In genomic region chr1:152622765-152623211, GRCm38 (mm10) we compare ENCODE assay signal across 7 mouse cellular contexts.
DNase-seq lines count a peak whose midpoint lies in the region; ATAC-seq and TF ChIP-seq lines count a peak whose summit lies in the region.

No protein-coding gene starts in this region.

- peaks cover 15% of the 10 kb centered on the region for H3K4me1 ChIP-seq in brown adipose tissue, adult 24 weeks (ENCODE audit: control insufficient read depth, insufficient read depth, insufficient read length, low read length)
- peaks cover 19% of the 10 kb centered on the region for H3K4me1 ChIP-seq in limb, embryonic 14.5 days (ENCODE audit: control insufficient read depth, insufficient read depth, low read length)
- H3K4me1 ChIP-seq in small intestine, adult 2 months (ENCODE audit: control insufficient read depth, insufficient read depth, insufficient read length, low read length): no peaks in the 10 kb centered on the region

- no peak for TF ChIP-seq CTCF in small intestine, adult 2 months (IDR thresholded peaks at IDR 0.05; ENCODE audit: extremely low read depth, insufficient read length, insufficient replicate concordance, low read depth, low read length)

- H3K4me3 ChIP-seq in brown adipose tissue, adult 24 weeks (ENCODE audit: insufficient read depth, low read depth, low read length): peak overlapping the region; percentile 100
- peak overlapping the region; percentile 66 for H3K4me3 ChIP-seq in limb, embryonic 14.5 days (replicated peaks; ENCODE audit: low read length)
- peak overlapping the region; percentile 35; the same call in 1 of the 2 replicates for H3K4me3 ChIP-seq in small intestine, adult 2 months (ENCODE audit: low read depth, low read length)

- no peaks in the 10 kb centered on the region for H3K27me3 ChIP-seq in limb, embryonic 14.5 days (ENCODE audit: control insufficient read depth, insufficient read depth, low read length)
- H3K27me3 ChIP-seq in small intestine, adult 2 months (ENCODE audit: control insufficient read depth, insufficient read depth, low read length): peaks cover 11% of the 10 kb centered on the region

- WGBS in limb, embryonic 14.5 days: 29% methylated on average over 9 of the region's 9 CpGs
- 66% methylated on average over 9 of the region's 9 CpGs for WGBS in small intestine, adult 2 months

- H3K9me3 ChIP-seq in limb, embryonic 14.5 days (ENCODE audit: control insufficient read depth, low read length): 0 out of 2 replicates have a peak, but pooled peaks cover 3% of the 10 kb centered on the region

- TF ChIP-seq POLR2A in limb, embryonic 14.5 days (IDR thresholded peaks at IDR 0.05; ENCODE audit: borderline replicate concordance, extremely low read depth, insufficient read depth, insufficient read length): no peak
- TF ChIP-seq POLR2A in small intestine, adult 2 months (IDR thresholded peaks at IDR 0.05; ENCODE audit: low read depth, low read length): no peak

- no peak overlapping the region for H3K9ac ChIP-seq in limb, embryonic 14.5 days (ENCODE audit: low read depth, low read length, severe bottlenecking)

- H3K36me3 ChIP-seq in limb, embryonic 14.5 days (ENCODE audit: control insufficient read depth, insufficient read depth, low read length): peaks cover 8% of the 10 kb centered on the region; the same call in 1 of the 2 replicates
- H3K36me3 ChIP-seq in small intestine, adult 2 months (ENCODE audit: control insufficient read depth, insufficient read depth, low read length): no peaks in the 10 kb centered on the region

- ATAC-seq in limb, embryonic 14.5 days (ENCODE audit: low FRiP score, low read depth): no peak

- peak; percentile 45 for DNase-seq in NIH3T3 (ENCODE audit: low read depth)
- DNase-seq in heart, postnatal 4 days: peak; percentile 60
- DNase-seq in limb, embryonic 14.5 days (ENCODE audit: low spot score): peak; percentile 42
- DNase-seq in layer of hippocampus, postnatal 14 days (ENCODE audit: low spot score in 2 of 2): no peak
- no peak for DNase-seq in right cerebral cortex, adult 2 months (ENCODE audit: low spot score in 2 of 2)

- H3K27ac ChIP-seq in brown adipose tissue, adult 24 weeks (replicated peaks; ENCODE audit: low read depth, low read length): peak overlapping the region; percentile 98
- H3K27ac ChIP-seq in limb, embryonic 14.5 days (replicated peaks; ENCODE audit: low read depth, low read length): no peak overlapping the region
- H3K27ac ChIP-seq in small intestine, adult 2 months (ENCODE audit: insufficient read depth, low read depth, low read length): peak overlapping the region; percentile 26; the same call in 1 of the 2 replicates

- H3K4me2 ChIP-seq in limb, embryonic 14.5 days (replicated peaks; ENCODE audit: low read depth, low read length, severe bottlenecking): peak overlapping the region; percentile 88

Comparison
In these comparisons a context has a peak if more than half of its experiments do, and no peak if none do; other contexts are left out.
1. DNase-seq: peak in NIH3T3 (single experiment), heart, postnatal 4 days (single experiment) and limb, embryonic 14.5 days (single experiment); none in layer of hippocampus, postnatal 14 days (0 of 2) and right cerebral cortex, adult 2 months (0 of 2).
2. H3K4me3 ChIP-seq: peak in every context shown above with its lines; median percentile 100 in brown adipose tissue, adult 24 weeks; 66 in limb, embryonic 14.5 days; 35 in small intestine, adult 2 months.